Mouse (Mus musculus) heart, postnatal 10 days (tissue): ENCODE results near the gene Pi4k2a. TPM values are rescaled to one million over a fixed set of nuclear protein-coding genes. Genes with fewer than 3 reads are reported as not detected.

Experiments
- DNase-seq, 2 experiments: peaks; one replicate each; pipeline ENCODE4 v3.0.0; 2021
- intact Hi-C: fragments of 180-260 bp; cut with DNase I; formaldehyde crosslinking; loops from one replicate; pipeline ENCODE4 v1.15.1; 2025
- total RNA-seq, 2 experiments: library from RNA; stranded (reverse); gene quantifications; 2 replicates each; pipeline ENCODE4 v1.2.3; 2021

Pi4k2a gene
- total RNA-seq = 10 to 100 TPM; 16.1 to 17.9 TPM

DNA sequence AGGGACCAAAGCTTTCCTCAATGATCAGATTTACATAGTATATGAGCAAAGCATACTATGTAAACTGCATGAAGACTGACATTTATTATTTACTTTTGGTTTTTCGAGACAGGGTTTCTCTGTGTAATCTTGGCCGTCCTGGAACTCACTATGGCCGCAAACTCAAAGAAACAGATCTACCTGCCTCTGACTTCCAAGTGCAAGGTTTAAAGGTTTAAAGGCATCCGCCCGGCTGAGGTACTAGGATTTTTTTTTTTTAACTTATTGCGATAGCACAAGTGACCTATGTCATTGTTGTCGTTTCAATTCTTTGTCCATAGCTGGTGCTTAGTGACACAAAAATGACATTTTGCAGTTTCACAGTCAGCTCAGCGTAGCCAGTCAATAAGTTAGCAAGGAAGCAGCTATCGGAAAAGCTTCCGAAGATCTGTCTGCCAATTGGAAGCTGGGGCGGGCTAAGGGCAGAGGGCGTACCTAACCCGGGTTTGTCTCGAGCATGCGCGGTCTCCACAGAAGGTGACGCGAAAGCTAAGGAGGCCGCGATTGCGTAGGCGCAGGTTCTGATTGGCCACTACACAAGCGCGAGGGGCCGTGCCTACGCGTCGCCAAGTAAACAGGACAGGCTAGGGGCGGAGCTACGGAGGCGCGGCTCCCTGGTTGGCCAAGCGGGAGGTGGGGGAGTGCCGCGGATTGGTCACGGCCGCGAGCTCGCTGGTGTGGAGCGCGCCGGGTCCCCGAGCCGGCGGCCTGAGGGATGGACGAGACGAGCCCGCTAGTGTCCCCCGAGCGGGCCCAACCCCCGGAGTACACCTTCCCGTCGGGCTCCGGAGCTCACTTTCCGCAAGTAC is at the start of gene Pi4k2a:
TSS of gene Pi4k2a (plus strand) at position 723 of the 848 bp plus-strand sequence.
- intact Hi-C loops = no loop called here
- DNase-seq = peak; percentile 99 to 100

DNA sequence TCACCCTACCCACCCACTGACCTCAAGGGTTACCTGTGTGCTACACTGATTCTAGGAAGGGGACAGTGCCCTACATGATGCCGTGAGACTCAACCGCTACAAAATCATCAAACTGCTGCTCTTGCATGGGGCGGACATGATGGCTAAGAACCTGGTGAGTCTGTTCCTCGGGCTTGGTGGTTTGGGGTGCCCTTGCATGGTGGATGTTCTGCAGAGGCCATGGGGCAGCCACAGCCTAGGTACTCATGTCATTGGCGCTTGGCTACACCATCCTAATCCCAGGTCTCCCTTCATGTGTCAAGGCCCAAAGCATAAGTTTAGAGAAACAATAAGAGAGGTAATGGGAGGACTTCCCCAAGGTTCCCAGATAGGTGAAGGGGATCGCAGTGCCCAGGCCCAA is 46.3 kb upstream of the Pi4k2a start:
- no peak for DNase-seq
- intact Hi-C loops = no loop called here

GRCm38 (mm10) chr19:42045269-42046102 is 44.8 kb upstream of the Pi4k2a start, which contains the start of gene Hoga1:
Gene Hoga1 (plus strand): TSS chr19:42045610.
- intact Hi-C loops = no loop called here
- peak; percentile 85 to 87 for DNase-seq

- intact Hi-C loops = no loop called here
- DNase-seq = no peak
Observed at GRCm38 (mm10) chr19:42050251-42050650, 40.0 kb upstream of the Pi4k2a start.

DNA sequence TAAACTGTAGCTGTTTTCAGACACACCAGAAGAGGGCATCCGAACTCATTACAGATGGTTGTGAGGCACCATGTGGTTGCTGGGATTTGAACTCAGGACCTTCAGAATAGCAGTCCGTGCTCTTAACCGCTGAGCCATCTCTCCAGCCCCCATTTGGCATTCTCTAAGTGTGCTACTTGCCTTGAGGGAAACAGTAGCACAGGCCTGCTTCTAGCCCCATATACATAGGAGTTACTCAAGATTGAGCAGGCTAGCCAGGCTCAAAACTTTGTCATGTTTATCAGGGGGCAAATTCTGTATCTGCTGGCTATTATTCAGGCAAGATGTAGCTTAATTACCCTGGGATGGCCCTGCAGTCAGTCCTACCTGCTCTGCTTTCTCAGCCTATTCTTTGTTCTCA is 38.9 kb upstream of the Pi4k2a start:
- intact Hi-C loops = no loop called here
- DNase-seq = no peak

GRCm38 (mm10) chr19:42051948-42052347 is 38.3 kb upstream of the Pi4k2a start, which contains the start of gene 4933411K16Rik:
Gene 4933411K16Rik (plus strand): TSS chr19:42052248.
- intact Hi-C loops = no loop called here
- no peak for DNase-seq

DNA sequence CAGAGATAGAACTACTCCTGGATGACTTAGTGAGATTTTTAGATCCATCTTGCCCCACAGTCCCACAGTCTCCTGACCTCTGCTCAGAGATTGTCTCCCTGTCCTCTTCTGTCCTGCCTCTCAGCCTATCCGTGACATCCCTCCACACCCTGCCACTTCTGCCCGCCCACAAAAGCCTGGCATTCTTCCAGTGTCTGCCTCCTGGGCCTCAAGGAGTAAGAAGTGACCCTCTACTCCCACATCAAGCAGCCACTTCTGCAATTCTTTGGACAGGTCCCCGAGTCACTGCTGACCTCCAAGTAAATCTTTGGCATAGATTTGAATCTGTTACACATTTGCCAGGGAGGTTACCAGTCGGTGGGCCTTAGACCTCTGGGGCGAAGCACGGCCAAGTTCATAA is 36.0 kb upstream of the Pi4k2a start:
- no peak for DNase-seq
- intact Hi-C loops = no loop called here

DNA sequence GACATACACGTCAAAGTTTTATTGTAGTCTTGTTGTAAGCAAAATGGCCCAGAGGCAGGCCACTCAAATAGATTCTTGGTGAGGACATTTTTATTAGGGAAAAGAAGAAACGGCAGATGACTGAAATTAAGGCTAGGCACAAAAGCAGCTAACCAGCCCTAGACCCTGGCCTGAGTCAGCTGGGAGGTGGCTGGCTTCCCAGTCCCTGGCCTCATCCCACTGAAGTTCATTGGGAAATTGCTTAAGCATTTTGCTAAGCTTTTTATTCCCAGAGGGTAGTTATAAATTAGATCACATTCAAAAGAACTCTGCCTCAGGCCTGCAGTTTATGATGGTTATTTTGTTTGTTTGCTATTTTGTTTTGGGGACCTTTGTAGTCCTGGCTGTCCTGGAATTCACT is 34.4 kb upstream of the Pi4k2a start:
- DNase-seq = peak; percentile 69 to 70
- intact Hi-C loops = no loop called here

DNA sequence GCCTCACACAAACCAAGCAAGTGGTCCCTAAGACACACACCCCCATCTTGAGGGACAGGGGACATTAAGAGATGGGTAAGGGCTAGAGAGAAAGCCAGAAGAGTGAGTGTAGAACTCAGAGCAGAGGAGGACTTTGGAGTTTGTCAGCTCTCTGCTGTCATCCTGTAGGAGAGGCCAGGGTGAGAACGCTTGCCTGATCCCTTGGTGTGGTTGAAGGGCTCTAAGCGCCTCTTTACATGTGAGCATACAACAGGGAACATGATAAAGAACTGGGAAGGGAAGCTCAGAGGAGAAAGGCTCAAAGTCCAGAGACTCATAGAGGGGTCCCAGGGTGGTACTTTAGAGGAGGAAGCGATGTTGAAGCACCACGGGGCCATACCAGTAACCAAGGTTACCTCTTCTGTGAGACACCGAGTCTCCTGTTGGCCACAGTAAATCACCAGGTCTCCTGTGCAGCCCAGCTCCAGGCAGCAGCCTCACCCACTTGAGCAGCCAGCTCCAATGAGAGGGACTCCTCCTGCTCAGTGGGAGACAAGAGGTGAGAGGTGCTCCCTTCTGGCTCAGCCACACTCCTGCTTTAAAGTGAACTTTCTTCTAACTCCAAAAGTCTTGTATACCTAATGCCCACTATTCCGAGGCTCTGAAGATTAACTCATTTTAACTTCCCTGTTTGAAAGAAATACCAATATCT is 33.4 kb upstream of the Pi4k2a start:
- intact Hi-C loops = no loop called here
- DNase-seq = no peak

- intact Hi-C loops = no loop called here
Observed at GRCm38 (mm10) chr19:42058426-42058825, 31.8 kb upstream of the Pi4k2a start.

GRCm38 (mm10) chr19:42061443-42061842 is 28.8 kb upstream of the Pi4k2a start:
- intact Hi-C loops = no loop called here
- DNase-seq = no peak

More at GRCm38 (mm10) chr19:42058426-42058825, 31.8 kb upstream of the Pi4k2a start:
- no peak for DNase-seq

DNA sequence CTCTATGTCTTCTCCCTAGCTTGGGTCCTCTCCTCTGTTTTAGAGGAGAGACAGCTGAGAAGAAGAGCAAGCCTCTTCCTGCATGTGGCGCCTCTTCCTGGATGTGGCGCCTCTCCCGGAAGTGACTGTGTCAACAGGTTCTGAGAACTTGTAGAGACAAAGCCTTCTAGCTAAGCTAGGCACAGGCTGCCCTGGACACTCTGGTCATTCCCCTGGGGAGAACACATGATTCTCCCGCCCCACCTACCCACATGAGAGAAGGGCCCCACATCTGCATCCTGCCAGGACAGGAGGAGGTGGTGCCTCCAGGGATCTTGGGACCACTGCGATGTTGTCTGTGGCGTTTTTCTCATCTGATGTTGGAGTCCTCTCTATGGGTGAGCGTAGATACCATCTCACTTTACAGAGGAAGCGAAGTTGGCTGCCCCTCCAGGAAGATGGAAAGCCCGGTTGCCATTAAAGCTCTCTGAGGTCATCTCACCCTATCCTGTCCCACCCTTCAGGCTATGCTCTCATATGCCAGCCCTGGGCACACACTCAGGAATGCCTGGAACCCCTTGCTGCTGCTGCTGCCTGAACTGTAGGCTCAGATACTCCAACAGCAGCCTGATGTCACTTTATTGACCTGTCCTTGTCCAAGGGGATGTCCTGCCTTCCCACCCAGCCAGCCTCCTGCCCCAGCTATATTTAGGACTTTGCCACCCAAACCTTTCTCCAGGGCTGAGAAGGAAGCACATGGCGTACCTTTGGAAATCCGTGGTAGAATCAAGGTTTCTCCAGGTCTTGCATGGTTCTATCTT is 21.6 kb upstream of the Pi4k2a start:
- intact Hi-C loops = loop anchor here (1.0 kb wide), 1 partner anchor 33 kb away; the partner anchor contains the start of gene Ankrd2
- DNase-seq = peak; percentile 30 to 64

DNA sequence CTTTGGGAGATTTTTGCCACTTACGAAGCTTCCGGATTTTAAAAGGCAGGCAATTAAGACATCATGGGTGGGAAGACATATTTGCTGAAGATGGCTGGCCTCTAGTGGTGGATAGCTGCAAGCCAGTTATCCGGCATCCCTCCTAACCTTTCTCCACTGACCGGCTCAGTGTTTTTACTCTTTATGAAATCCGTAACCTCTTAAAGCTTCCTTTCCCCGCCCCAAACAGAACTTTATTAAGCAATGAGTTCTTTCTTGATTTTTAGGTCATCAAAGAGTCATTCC is 21.1 kb upstream of the Pi4k2a start:
- DNase-seq = peak in 1 of 2 experiments; percentile 50
- intact Hi-C loops = loop anchor here (1.0 kb wide), 1 partner anchor 34 kb away; the partner anchor contains the start of gene Ankrd2

- intact Hi-C loops = no loop called here
- peak in 1 of 2 experiments; percentile 20 for DNase-seq
Observed at GRCm38 (mm10) chr19:42071221-42071620, 19.0 kb upstream of the Pi4k2a start.

DNA sequence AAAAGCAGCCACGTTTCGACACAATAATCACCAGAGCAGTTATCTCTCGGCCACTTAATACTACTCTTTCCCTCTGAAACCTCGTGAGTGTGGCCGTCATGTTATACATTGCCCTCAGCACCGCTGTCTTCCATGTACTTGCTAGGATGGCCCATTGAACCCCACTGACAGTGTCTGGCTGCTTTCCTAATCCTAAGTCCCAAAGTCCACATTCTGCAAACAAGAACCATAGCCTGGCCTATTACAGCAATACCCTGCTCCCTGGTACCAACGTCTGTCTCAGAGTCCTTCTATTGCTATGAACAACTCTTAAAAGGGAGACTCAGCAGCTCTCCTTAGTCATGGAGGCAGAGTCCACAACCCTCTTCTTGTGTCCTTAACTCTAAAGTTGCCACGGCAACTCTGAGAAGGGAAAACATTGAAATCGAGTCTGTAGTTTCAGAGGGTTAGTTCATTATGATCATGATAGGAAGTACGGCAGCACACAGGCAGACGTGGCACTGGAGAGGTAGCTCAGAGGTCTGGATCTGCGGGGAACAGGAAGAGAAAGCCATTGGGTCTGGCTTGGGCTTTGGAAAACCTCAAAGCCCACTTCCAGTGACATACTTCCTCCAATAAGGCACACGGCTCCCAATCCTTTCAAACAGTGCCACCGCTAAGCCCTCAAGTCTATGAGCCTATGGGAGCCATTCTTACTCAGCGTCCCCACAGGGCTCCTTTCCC is 18.2 kb upstream of the Pi4k2a start:
- intact Hi-C loops = no loop called here
- DNase-seq = no peak

GRCm38 (mm10) chr19:42072802-42073201 is 17.5 kb upstream of the Pi4k2a start:
- DNase-seq = no peak
- intact Hi-C loops = no loop called here

- intact Hi-C loops = no loop called here
Observed at GRCm38 (mm10) chr19:42075051-42075450, 15.2 kb upstream of the Pi4k2a start.

GRCm38 (mm10) chr19:42075992-42076391 is 14.3 kb upstream of the Pi4k2a start:
- DNase-seq = no peak
- intact Hi-C loops = no loop called here

More at GRCm38 (mm10) chr19:42075051-42075450, 15.2 kb upstream of the Pi4k2a start:
- DNase-seq = no peak

DNA sequence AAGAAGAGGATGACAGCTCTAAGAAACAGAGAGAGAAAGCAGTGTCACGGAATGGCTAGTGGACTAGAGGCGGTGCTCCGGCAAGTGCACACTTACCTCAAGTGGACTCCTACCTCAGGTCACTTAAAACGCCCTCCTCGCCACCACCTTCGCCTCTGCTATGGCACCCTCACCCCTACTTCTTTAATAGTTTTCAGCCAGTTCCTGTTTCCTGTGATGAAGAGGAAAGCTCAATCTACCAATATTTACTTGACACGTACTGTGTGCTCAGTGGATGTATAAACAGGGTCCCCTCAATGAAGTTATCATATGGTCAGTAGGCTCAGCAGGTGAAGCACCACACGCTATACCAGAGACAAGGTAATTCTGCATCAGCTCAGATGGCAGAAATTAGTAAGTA is 11.7 kb upstream of the Pi4k2a start:
- intact Hi-C loops = no loop called here

More for the DNA sequence above, 11.7 kb upstream of the Pi4k2a start:
- DNase-seq = no peak
